Mouse (Mus musculus): ENCODE results near the gene Smad3.

Gene Smad3

DNA sequence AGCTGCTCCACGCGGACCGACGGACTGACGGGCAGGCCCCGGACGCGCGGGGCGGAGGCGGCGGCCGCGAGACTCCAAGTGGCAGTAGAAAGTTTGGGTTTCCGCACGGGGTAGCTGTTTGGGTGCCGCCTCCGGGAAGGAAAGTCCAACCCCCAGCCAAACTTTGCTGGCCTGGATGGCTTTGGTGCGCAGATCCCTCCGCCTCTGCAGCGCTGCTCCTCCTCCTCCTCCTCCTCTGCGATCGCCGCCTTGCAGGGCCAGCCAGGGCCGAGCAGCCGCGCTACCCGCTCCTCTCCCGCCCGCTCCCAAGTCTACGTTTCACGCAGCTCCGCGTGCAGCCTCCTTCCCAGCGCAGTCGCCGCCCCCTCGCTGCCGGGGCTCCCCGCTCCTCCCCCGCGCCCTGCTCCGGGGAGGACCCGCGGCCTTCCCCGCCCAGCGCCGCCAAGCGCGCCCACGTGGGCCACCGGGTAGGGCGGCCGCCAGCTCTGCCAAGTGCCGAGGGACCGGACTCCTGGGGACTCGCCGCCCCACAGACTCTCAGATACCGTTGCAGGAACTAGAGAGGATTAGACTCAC, at the start of gene Smad3:
Gene Smad3 (minus strand): TSS at position 130 of the 576 bp plus-strand sequence.
- DNase-seq: peak; percentile 97

DNA sequence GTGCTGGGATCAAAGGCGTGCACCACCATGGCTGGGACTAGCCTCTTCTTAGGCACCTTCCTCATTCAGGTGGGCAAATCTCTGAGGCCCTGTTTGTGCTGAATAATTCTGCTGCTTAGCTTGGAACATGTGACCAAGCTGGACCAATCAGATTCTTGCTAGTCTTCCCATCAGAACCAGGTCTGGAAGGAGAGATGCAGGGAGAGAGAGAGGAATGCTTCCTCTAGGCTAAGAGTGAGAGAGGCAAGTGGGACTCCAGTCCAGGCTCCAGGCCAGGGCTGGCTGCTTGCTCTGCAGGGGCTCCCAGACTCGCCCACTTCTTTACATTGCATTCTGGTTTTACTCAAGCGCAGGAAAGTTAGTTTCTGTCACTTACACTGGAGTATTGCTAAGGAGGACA, 47.1 kb upstream of the Smad3 start:
- no peak for DNase-seq

DNA sequence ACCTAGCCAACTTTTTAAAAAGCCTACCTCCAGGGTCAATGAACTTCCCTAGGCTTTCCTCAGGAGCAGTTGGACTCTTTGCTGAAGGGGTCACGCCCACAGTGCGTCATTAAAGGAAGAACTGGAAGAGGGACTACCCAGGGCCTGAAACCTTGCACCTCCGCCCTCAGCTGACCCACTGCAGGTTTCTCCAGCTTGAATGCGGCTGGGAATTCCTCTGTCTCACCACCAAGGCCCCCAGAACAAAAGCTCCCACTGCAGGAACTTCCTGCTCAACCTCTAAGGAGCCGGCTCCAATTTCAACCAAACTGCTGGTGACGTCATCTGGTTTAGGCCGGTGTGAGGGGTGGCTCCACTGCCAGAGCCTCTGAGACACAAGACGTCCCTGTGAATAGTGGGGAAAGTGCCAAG, 45.4 kb upstream of the Smad3 start:
- DNase-seq: peak; percentile 59

DNA sequence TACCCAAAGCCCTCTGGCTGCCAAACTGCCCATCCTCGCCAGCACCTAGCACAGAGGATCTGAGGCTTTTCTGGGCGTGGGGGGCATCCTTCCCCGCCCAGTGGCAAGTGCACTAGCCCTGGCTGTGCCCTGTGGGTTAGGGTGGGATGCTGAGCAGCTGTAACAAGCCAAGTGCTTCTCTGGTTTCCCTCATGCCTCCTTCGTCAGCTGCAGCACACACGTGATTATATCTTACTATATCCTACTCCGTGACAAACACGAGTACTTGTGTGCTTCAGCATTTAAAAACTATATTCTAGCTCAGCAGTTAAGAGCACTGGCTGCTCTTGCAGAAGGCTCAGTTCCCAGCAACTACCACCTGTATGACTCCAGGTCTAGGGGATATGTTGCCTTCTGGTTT, 44.7 kb upstream of the Smad3 start:
- no peak for DNase-seq

DNA sequence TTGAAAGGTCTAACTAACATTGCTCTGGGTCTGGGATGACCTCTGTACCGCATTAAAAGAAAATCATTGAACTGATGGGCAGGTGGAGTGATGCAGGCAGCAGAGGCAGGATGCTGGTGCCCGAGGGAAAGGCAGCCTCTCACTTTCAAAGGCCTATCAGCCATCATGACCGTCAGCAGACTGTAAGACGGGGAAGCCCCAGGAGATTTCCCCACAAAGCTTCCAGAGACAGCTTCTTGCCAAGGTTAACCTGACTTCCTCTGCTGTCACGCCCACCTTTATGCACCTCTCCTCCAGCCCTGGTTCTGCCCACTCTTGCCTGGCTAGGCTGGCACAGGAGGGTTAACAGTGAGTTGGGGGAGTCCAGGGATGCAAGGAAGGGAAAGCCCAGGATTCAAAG, 44.3 kb upstream of the Smad3 start:
- DNase-seq: no peak

DNA sequence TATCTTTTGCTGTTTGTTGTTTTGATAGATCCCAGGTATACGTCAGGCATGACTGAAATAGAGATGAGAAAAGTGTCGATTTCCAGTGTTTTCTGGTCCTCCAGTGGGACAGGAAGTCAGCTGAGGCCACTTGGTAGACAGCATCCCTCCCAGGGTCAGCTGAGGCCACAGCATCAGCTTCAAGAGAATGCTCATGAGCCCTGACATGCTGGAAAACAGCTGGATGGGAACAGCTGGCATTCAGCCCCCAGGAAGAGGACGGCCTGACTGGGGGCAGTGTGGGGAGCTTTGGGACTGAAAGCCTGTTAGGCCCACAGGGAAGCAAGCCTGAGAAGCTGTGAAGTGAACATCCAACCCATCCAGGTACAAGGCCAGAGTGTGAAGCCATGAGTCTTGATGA, 38.6 kb upstream of the Smad3 start:
- DNase-seq: peak; percentile 52

DNA sequence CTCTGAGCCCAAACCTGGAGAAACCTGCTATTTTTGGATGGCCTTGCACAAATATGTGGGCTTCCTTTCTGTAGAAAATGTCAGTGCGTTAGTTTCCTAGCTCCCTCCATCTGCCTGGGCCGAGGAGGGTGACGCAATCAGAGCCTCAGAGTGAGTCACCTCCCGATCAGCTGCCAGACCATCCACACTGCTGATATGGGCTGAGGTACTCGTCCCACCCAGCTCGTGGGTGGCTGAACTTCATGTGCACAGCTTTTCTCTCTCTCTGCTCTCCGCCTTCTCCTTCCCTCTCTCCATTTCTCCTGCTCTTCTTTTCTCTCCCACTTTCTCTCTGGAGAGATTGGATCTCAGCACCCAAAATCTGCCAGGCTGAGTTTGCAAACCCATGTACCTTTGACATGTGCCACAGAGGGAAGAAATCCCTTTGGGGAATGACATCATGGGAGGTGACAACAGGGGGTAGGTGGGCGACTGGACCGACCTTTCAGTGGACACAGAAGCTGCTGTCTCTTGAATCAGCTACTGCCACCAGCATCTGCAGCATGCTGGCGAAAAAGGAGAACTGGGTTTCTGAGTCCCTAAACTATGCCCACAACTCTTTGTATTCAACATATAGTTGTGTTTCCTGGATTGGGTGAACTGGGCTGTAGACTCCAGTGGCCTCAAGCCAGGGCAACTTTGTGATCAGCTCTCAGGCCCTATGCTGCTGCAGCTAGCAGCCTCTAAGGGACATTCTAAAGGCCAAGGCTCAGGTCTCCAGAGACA, 36.1 kb upstream of the Smad3 start:
- no peak for DNase-seq

DNA sequence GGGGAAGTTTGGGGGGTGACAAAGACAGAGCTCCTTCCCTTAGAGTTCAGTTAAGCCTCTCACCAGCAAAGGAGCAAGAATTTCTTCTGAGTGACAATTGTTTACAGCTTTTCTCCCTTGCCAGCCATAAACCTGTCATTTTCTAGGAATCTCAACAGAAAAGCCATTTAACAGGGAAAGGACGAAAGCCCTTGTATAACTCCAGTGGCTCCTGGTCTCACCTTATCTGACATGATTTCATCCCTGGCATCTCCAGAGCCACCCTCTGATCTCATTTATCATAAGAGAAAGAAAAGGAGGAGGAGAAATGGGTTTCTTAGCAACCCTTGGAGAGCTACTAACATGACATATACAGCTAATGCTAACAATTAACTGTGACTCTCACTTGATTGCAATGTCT, 33.9 kb upstream of the Smad3 start:
- no peak for DNase-seq

DNA sequence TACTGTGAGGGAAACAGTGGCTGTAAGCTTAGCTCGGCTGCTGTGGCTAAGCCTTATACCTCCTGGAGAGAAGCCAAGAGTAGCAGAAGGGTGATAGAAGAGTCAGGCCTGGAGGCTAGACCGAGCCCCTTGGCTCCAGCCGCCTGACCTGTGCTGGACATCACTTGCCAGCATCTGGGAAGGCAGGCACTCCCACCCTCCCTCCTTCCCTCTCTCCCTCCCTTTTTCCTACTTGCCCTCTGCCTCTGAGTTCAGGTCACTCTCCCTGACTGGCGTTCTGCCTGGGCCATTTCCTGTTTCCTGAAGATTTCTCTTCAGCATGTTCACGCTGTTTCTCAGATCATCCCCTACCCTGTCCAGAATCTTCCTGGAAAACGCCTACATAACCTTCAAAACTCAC, 33.5 kb upstream of the Smad3 start:
- peak; percentile 82 for DNase-seq

DNA sequence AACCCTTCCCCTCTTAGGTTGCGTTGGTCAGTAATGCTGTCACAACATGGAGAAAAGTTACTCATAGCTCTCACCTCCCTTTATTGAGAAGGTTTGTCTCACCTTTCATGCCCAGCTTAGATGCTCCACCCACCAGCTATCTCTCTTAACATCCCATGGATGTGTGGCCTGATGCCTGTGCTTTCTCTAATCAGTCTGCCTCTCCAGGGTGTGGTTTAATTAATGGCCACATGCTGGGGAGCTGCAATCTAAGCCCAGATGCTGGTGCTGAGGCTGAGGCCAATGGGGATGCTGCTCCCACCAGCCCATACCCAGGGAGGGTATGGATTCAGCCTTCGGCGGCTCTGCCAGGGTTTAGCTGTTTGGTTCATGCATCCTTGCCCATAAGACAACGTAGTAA, 32.4 kb upstream of the Smad3 start:
- DNase-seq: no peak

DNA sequence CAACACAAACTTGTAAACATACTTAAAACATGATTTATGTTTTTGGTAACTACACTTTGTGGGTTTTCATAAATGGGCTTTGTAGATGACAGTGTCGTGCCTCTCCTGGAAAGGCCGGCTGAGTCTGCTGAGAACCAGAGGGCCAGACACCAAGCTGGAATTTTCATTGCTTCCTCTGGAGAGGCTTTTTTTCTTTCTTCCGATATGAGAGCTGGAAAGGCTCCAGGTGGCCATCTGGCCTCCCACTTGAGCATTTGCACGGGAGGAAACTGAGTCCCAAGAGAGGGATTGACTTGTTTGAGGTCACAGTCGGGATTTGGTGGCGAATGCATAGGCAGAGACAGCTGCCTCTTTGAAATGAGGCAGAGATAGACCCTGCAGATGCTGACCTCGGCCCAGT, 31.6 kb upstream of the Smad3 start:
- peak; percentile 72 for DNase-seq

DNA sequence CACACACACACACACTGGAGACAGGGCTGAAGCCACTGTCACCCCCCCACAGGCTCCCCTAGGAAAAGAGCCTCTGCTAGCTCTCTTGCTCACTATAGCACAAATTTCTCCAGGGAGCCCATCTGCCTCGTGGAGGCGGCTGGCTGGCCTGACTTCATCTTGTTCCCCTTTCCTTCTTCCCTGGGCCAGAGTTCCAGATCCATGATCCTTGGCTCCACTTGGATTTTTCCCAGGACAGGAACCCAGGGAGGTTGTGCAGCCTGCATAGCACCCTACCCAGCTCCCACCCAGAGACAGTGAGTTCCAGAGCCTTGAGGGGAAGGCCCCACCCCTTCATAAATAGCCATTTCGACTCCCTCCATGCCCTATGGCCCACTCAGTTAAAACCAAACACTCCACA, 29.8 kb upstream of the Smad3 start:
- DNase-seq: no peak

DNA sequence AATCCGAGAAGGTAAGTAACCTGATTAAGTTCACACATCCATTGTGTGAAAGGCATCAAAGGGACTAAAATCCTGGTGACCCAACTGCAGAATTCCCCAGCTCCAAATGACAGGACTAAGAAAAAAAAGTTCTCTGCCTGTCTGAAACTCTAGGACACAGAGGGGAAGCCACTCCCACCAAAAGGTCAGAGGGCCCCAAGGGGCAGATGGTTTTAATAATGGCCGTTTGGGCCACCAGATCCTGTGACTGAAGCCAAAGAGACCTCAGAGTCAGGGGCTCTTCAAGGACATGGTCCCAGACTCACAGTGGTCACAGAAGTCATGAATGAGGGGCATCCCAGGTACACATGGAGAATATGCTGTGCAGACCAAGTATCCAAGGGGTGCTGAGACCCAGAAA, 29.3 kb upstream of the Smad3 start:
- DNase-seq: no peak

DNA sequence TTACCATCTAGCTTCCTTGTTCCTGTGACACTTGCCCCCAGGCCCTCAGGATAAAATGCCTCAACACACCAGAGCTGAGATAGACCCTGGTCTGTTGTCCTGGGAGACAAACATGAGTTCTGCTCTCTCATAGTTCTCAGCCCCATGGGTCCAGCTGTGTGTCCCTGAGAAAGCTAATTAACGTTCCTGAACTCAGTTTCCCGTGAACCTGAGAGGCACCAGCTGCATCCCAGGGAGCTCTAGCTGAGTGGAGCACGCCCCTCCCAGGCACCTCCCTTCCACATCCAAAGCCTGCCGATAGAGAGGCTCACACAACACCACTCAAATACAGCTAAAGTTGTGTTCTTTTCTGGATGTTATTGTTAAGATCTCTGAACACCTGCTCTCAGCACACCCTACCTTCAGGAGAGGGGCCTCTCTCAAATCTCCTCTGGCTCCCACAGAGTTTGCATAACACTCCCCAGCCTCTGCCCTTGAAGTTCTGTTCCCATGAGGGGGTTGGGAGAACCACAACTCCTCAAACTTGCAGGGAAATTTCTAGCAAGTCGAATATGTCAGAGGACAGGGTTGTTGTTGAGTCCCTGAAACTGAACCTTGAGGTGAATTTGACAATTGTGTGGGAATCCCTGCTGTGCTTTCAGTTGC, 28.4 kb upstream of the Smad3 start:
- DNase-seq: no peak

DNA sequence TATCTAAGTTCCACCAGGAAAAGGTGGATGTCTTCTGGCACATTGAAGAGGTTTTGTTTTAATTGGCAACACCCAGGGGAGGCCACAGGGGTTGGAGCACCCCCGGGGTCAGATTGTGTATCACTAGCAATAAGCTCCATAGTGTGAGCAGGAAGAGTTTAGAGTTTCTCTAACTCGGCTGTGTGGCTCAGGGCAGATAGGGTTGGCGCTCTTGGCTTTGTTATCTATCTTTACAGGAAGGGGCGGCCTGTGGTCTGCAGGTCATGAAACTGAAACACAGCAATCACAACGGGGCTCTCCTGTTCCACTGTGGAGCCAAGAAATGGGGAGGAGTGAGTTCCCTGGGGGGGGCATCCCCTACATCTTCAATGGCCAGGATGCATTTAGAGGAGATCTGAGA, 27.7 kb upstream of the Smad3 start:
- no peak for DNase-seq

DNA sequence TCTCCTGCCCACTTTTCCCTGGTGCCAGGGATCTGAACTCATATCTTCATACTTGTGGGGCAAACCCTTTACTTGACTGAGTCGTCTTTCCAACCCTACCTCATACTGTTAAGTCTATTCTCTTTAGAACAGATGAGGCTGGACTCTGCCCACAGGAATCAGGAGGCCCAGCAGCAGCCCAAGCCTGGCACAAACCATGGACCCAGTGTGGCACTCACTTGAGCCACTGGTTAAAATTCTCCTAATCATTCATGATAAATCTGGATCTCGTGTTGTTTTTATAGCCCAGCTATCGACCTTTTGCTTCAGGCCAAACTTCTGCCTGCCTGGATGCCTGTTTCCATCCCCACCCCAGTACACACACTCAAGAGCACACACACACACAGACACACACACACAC, 26.8 kb upstream of the Smad3 start:
- no peak for DNase-seq

DNA sequence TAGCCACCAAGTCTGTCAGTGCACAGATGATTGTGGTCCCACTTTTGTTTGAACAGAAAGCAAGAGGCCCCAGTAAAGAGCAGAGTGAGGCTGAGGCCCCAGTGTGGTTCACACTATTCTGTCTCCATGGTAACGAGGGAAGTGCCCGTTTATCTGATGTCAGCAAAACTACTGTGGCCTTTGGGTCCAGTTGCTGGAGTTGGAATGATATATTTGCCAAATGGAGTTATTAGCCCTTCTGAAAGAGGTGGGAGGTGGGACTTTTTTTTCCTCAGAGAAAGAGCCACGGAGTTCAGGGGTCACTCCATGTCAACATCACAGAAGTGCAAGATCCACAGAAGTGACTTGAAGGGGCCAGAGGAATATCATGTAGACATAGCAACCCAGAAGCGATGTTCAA, 24.9 kb upstream of the Smad3 start:
- DNase-seq: peak; percentile 24

DNA sequence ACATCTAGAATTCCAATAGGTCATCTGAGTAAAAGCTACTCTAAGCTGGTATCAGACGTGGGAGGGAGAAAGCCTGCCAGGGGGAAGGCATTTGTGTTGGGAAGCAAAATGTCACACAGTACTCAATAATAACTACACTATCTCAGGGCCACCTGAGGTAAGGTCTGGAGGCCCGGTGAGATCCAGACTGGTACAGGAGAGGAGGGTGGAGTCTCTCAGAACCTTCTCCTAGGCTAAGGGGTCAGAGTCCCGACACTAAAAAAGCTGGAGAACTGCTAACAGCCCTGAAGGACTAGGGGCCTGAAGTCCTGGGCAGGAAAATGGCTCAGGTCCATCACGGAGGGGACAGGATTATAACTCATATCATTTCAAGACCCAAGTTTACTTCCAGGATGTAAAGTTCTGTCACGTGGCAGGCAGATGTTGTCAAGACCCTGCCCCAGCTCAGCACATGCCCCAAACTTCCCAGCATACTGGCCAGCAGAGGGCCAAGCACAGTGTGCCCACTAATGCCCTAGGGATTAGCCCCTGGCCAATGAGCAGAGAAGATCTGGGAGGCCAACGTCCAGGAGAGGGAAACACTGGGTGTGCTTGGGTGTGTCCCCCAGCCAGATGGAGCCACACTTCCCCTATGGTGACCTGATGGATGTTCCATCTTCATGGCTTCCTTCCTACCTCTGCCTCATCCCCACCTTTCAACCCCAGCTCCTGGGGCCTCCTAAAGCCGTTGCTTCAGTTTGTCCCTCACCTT, 24.1 kb upstream of the Smad3 start:
- DNase-seq: no peak

DNA sequence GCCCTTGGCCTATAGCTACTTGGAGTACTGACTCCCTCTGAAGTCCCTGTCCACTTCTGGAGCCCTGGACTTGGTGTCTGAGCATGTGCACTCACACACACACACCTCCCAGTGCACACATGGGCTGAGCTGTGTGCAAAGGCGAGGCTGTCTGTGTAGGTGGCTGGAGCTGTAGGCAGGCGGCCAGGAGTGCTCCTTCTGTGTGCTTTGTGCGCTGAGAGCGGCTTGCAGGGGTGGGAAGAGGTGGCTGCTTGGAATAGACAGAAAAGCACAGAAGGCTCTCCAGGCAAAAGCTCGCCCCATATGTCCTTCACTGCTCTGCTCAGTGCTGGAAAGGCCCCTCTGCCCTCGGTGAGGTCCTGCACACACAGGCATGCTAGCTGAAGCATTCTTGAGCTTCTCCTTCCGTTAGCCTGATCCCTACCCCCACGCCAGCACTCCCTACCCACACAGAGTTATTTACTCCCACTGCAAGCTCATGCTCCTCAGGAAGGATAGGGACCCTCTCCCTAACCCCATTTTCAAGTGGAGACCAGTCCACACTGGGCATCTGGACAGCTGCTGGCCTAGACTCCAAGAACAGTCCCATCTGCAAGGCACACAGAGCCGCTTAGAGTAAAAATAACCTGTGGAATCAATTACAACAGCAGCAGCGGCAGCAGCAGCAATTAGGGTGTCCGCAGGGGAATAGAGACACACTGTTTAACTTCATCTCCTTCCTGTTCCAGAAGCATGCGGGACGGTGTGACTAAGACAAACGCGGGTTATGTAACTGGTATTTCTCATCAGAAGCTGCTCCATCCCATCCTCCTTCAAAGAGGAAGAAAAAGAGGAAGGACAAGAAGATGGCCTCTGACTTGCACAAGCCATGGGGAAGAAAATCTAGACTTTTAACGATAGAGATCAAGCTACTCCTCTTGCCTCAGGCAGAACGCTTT, 22.4 kb upstream of the Smad3 start:
- DNase-seq: no peak

DNA sequence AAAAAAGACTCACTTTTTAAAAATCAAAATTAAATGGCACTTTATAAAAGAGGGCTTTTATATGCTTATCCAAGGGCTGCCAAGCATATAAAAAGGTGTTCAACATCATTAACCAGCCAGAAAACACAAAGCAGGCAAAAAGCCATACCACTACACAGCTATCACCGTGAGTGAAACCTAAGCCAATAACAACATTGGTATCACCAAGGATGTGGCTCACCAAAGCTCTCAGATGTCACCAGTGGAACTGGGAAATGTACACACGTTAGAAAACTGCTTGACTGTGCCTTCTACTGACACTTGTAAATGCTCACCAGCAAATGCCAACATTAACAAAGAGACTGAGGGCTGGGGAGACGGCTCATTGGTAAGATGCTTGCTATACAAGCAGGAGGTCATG, 18.9 kb upstream of the Smad3 start:
- DNase-seq: no peak

DNA sequence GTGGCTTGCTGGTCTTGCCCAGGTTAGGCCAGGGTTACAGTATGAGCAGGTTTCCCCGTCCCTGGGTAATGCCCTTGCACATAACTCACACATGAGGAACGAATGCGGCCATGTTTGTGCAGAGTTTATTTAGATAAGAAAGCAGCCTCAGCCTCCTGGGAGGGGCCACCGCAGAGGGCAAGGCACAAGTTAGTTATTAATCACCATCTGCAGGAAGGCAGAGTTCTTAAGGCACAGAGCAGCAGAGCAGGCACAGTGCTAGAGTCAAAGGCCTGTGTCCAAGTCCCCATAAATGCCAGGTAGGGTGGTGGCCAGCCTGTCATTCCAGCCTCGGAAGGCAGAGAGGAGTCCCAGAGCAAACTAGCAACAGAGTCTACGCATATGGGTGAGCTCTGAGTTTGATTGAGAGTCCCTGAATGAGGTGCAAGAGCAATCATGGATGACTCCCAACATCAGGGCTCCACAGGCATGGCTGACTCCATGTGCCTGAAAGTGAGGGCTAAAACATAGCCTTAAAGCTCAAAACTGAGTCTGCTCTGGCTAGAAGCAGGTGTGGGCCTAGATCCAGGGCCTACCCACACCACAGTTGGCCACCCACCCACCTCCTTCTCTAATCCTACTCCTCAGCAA, 17.2 kb upstream of the Smad3 start:
- peak; percentile 57 for DNase-seq

DNA sequence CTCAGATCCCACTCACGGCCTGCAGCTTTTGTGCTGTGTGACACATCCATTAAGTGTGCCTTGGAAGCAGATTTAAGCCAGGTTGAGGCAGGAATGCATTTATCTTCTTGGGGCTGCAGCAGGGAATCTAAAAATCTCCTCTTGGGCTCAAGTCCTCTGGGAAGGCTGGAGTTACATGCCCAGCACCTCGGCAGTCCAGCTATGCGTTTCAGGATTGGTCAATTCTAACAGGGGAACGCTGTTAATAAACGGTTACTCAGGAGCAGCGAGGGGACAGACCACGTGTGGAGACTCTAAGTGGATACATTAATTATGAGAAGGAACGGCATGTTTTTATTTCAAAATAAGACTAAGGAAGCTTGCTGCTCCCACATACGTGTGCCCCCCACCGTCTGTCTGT, 14.7 kb upstream of the Smad3 start:
- no peak for DNase-seq
